Mouse (Mus musculus) neural tube, embryonic 11.5 days (tissue): ENCODE measurements around the gene Arl3. TPM values are rescaled to one million over a fixed set of nuclear protein-coding genes. Genes with fewer than 3 reads are reported as not detected.

Experiments
- ATAC-seq: fragments of 200-750 bp; cut with Nextera tagmentation; 2 replicates; pipeline ENCODE4 v1.8.0; 2017; ENCODE audit warnings: moderate number of reproducible peaks, mild to moderate bottlenecking, moderate TSS enrichment, moderate library complexity; ENCODE audit not compliant: insufficient read depth, low FRiP score, low TSS enrichment
- DNase-seq: peaks from one replicate; pipeline ENCODE4 v3.0.0-alpha.2; 2015; ENCODE audit warnings: low spot score
- H3K27ac ChIP-seq: fragments of 300-500 bp; sonication (generic); 2 replicates; pipeline ENCODE4 v1.5.1; 2014; ENCODE audit warnings: low read depth, mild to moderate bottlenecking, low read length
- H3K27me3 ChIP-seq: fragments of 300-500 bp; sonication (generic); 2 replicates; pipeline ENCODE4 v1.6.1; 2014; ENCODE audit warnings: mild to moderate bottlenecking, low read length, mixed read lengths; ENCODE audit not compliant: control insufficient read depth, insufficient read depth
- H3K36me3 ChIP-seq: fragments of 300-500 bp; sonication (generic); 2 replicates; pipeline ENCODE4 v1.6.1; 2014; ENCODE audit warnings: mild to moderate bottlenecking, low read length, moderate library complexity, mixed read lengths; ENCODE audit not compliant: control insufficient read depth, insufficient read depth
- H3K4me1 ChIP-seq: fragments of 300-500 bp; sonication (generic); 2 replicates; pipeline ENCODE4 v1.6.1; 2014; ENCODE audit warnings: low read length, mixed read lengths; ENCODE audit not compliant: control insufficient read depth, insufficient read depth
- H3K4me2 ChIP-seq: fragments of 300-500 bp; sonication (generic); 2 replicates; pipeline ENCODE4 v1.6.1; 2014; ENCODE audit warnings: low read depth, mild to moderate bottlenecking, moderate library complexity
- H3K4me3 ChIP-seq: fragments of 300-500 bp; sonication (generic); 2 replicates; pipeline ENCODE4 v1.5.1; 2014; ENCODE audit warnings: low read depth, low read length
- H3K9ac ChIP-seq: fragments of 300-500 bp; sonication (generic); 2 replicates; pipeline ENCODE4 v1.6.1; 2014; ENCODE audit warnings: mild to moderate bottlenecking, low read length
- H3K9me3 ChIP-seq: fragments of 300-500 bp; sonication (generic); 2 replicates; pipeline ENCODE4 v1.6.1; 2016; ENCODE audit warnings: low read length; ENCODE audit not compliant: control insufficient read depth
- WGBS: fragments of 180-500 bp; shearing (Covaris S2); extraction: QIAGEN DNeasy Blood & Tissue Kit; methylation state at CpG from one replicate; pipeline ENCODE4 v1.1.7; 2014; 5-methylcytosine and 5-hydroxymethylcytosine counted together
- polyA plus RNA-seq: library from polyadenylated mRNA; unstranded; fragments of >200 nt; fragmentation: Nextera tagmentation; extraction: Ambion mirVana; gene quantifications from 2 replicates; pipeline ENCODE4 v1.2.1, GENCODE M21; 2014

Gene Arl3
- polyA plus RNA-seq, 1 experiment from 2014 or later, result 123 TPM

- WGBS, result 83% methylated on average over 11 of the region's 11 CpGs
- Histone ChIP-seq H3K9me3 (no peaks in the 10 kb centered on the region), H3K4me3 (no peak overlapping the region), H3K4me1 (no peaks in the 10 kb centered on the region), H3K27ac (no peak overlapping the region), H3K4me2 (no peak overlapping the region), H3K9ac (no peak overlapping the region), H3K36me3 (peaks cover 16% of the 10 kb centered on the region), H3K27me3 (no peaks in the 10 kb centered on the region)
- DNase-seq (no peak), ATAC-seq (no peak)
Measured at GRCm38 (mm10) chr19:46553541-46553955, 19.4 kb downstream of the Arl3 start.

GRCm38 (mm10) chr19:46552496-46552895 is 20.5 kb downstream of the Arl3 start:
- no peak for DNase-seq
- ATAC-seq, result no peak
- Histone ChIP-seq H3K4me3 (no peak overlapping the region), H3K36me3 (peaks cover 14% of the 10 kb centered on the region), H3K4me1 (no peaks in the 10 kb centered on the region; the same call in 1 of the 2 replicates), H3K9me3 (no peaks in the 10 kb centered on the region), H3K9ac (no peak overlapping the region), H3K27ac (no peak overlapping the region), H3K27me3 (no peaks in the 10 kb centered on the region), H3K4me2 (no peak overlapping the region)
- WGBS, result 95% methylated on average over 3 of the region's 4 CpGs

DNA sequence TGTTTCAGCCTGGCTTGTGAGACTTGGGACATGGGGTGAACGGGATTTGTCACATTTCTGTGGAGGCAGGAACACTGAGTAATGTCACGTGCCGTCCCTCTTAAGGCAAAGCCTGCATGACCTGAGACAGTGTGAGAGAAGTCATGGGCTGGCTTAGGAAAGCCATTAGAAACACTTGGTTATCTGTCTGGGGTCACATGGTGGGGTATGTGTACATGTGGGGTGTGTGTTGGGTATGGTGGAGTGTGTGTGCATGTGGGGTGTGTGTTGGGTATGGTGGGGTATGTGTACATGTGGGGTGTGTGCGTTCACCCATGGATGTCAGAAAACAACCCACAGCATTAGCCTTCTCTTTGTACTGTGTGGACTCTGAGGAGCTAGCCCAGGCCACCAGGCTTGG is 22.6 kb downstream of the Arl3 start:
- DNase-seq (no peak), ATAC-seq (no peak)
- Histone ChIP-seq H3K27ac (no peak overlapping the region), H3K9ac (no peak overlapping the region), H3K27me3 (no peaks in the 10 kb centered on the region), H3K4me1 (no peaks in the 10 kb centered on the region; the same call in 1 of the 2 replicates), H3K4me2 (no peak overlapping the region), H3K4me3 (no peak overlapping the region), H3K9me3 (no peaks in the 10 kb centered on the region), H3K36me3 (peaks cover 14% of the 10 kb centered on the region)
- 91% methylated on average over 4 of the region's 4 CpGs for WGBS

DNA sequence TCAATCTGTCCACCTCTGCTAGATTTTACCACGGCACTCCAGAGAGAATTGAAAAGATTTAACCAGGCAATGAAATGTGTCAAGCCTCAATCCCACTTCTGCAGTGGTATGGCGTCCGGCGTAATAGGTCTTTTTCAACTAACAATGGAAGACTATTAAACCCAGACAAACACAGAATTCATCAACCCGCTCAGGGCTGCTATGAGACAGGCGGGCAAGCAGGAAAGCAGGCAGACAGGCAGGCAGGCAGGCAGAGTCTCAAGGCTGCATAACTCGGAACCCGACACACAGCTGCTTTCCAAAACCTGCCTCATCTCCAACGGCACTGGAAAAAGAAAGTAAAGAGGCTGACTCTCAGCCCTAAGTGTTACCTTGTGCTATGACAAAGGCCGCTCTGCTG is 24.9 kb downstream of the Arl3 start:
- DNase-seq, result peak; percentile 26
- Histone ChIP-seq H3K4me1 (no peaks in the 10 kb centered on the region; the same call in 1 of the 2 replicates), H3K4me3 (no peak overlapping the region), H3K27me3 (no peaks in the 10 kb centered on the region), H3K9ac (no peak overlapping the region), H3K36me3 (peaks cover 14% of the 10 kb centered on the region), H3K27ac (no peak overlapping the region), H3K4me2 (no peak overlapping the region), H3K9me3 (no peaks in the 10 kb centered on the region)
- 60% methylated on average over 10 of the region's 10 CpGs for WGBS
- ATAC-seq, result no peak

DNA sequence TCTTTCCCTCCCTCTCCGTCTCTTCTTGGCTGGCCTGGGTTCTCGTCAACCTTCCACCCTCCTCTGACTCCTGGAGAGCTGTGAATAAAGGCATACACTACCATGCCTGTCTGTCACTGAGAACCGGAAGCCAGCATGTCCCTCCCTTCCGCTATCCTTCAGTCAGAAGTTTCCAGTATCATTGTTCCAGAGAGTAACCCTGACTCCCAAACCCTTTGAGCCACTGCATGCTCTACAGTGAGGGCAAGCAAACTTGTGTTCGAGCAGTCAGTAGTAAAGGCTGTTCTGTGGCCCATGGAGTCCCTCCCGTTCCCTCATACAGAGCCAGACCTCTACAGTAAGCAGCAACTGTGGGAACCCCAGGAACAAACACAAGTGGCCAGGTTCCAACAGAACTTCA is 25.4 kb downstream of the Arl3 start:
- no peaks in the 10 kb centered on the region for H3K9me3 ChIP-seq
- H3K36me3 ChIP-seq, result peaks cover 14% of the 10 kb centered on the region
- DNase-seq (no peak), ATAC-seq (no peak)
- no peak overlapping the region for H3K9ac ChIP-seq
- 91% methylated on average over 6 of the region's 6 CpGs for WGBS
- no peaks in the 10 kb centered on the region for H3K27me3 ChIP-seq
- H3K27ac ChIP-seq, result no peak overlapping the region
- no peak overlapping the region for H3K4me2 ChIP-seq
- H3K4me1 ChIP-seq, result no peaks in the 10 kb centered on the region; the same call in 1 of the 2 replicates
- no peak overlapping the region for H3K4me3 ChIP-seq

GRCm38 (mm10) chr19:46542750-46543149 is 30.2 kb downstream of the Arl3 start:
- ATAC-seq (no peak), DNase-seq (no peak)
- no peaks in the 10 kb centered on the region for H3K9me3 ChIP-seq
- peaks cover 2% of the 10 kb centered on the region for H3K36me3 ChIP-seq
- H3K9ac ChIP-seq, result no peak overlapping the region
- H3K4me3 ChIP-seq, result no peak overlapping the region
- H3K4me1 ChIP-seq, result no peaks in the 10 kb centered on the region
- WGBS, result 84% methylated on average over 8 of the region's 8 CpGs
- no peak overlapping the region for H3K4me2 ChIP-seq
- no peaks in the 10 kb centered on the region for H3K27me3 ChIP-seq
- H3K27ac ChIP-seq, result no peak overlapping the region

GRCm38 (mm10) chr19:46538213-46538612 is 34.8 kb downstream of the Arl3 start:
- ATAC-seq (no peak), DNase-seq (no peak)
- Histone ChIP-seq H3K36me3 (peaks cover 2% of the 10 kb centered on the region; the same call in 1 of the 2 replicates), H3K27ac (no peak overlapping the region), H3K4me1 (peaks cover 9% of the 10 kb centered on the region), H3K4me3 (no peak overlapping the region), H3K27me3 (no peaks in the 10 kb centered on the region), H3K4me2 (no peak overlapping the region), H3K9ac (no peak overlapping the region), H3K9me3 (no peaks in the 10 kb centered on the region)
- WGBS, result 84% methylated on average over 6 of the region's 6 CpGs

GRCm38 (mm10) chr19:46537357-46537756 is 35.6 kb downstream of the Arl3 start:
- WGBS, result 94% methylated on average over 9 of the region's 9 CpGs
- no peaks in the 10 kb centered on the region for H3K9me3 ChIP-seq
- peaks cover 16% of the 10 kb centered on the region for H3K4me1 ChIP-seq
- no peak overlapping the region for H3K9ac ChIP-seq
- DNase-seq (no peak), ATAC-seq (no peak)
- H3K4me2 ChIP-seq, result no peak overlapping the region
- H3K4me3 ChIP-seq, result no peak overlapping the region
- no peak overlapping the region for H3K27ac ChIP-seq
- H3K27me3 ChIP-seq, result no peaks in the 10 kb centered on the region
- peaks cover 2% of the 10 kb centered on the region; the same call in 1 of the 2 replicates for H3K36me3 ChIP-seq

- Histone ChIP-seq H3K27me3 (no peaks in the 10 kb centered on the region), H3K4me3 (no peak overlapping the region), H3K9me3 (no peaks in the 10 kb centered on the region), H3K4me2 (no peak overlapping the region), H3K27ac (no peak overlapping the region), H3K9ac (no peak overlapping the region), H3K4me1 (peaks cover 41% of the 10 kb centered on the region), H3K36me3 (no peaks in the 10 kb centered on the region)
- ATAC-seq, result no peak
- DNase-seq, result no peak
- WGBS, result 25% methylated on average over 6 of the region's 6 CpGs
Measured at GRCm38 (mm10) chr19:46534542-46535098, 38.4 kb downstream of the Arl3 start.
